Mouse (Mus musculus) forebrain, embryonic 11.5 days (tissue): ENCODE measurements around the gene Nsun2. TPM values are rescaled to one million over a fixed set of nuclear protein-coding genes. Genes with fewer than 3 reads are reported as not detected.

Experiments used
- ATAC-seq: fragments of 200-750 bp; cut with Nextera tagmentation; replicated peaks from 2 replicates; pipeline ENCODE4 v1.8.0; 2017; ENCODE audit warnings: moderate TSS enrichment; ENCODE audit not compliant: low FRiP score
- DNase-seq: peaks from one replicate; pipeline ENCODE4 v3.0.0-alpha.2; 2017; ENCODE audit warnings: low spot score
- H3K27ac ChIP-seq: fragments of 300-500 bp; sonication (generic); 2 replicates; pipeline ENCODE4 v1.5.1; 2014; ENCODE audit warnings: low read depth, low read length
- H3K27me3 ChIP-seq: fragments of 300-500 bp; sonication (generic); 2 replicates; pipeline ENCODE4 v1.6.1; 2014; ENCODE audit warnings: mild to moderate bottlenecking, low read length, mixed read lengths; ENCODE audit not compliant: control insufficient read depth, insufficient read depth
- H3K36me3 ChIP-seq: fragments of 300-500 bp; sonication (generic); 2 replicates; pipeline ENCODE4 v1.6.1; 2014; ENCODE audit warnings: mild to moderate bottlenecking, low read length, moderate library complexity, mixed read lengths; ENCODE audit not compliant: control insufficient read depth, insufficient read depth
- H3K4me1 ChIP-seq: fragments of 300-500 bp; sonication (generic); replicated peaks from 2 replicates; pipeline ENCODE4 v1.6.1; 2014; ENCODE audit warnings: low read length, mixed read lengths; ENCODE audit not compliant: control insufficient read depth, insufficient read depth
- H3K4me2 ChIP-seq: fragments of 300-500 bp; sonication (generic); 2 replicates; pipeline ENCODE4 v1.6.1; 2014; ENCODE audit warnings: low read depth, mild to moderate bottlenecking, low read length, moderate library complexity, mixed read lengths; ENCODE audit not compliant: severe bottlenecking
- H3K4me3 ChIP-seq: fragments of 300-500 bp; sonication (generic); 2 replicates; pipeline ENCODE4 v1.5.1; 2014; ENCODE audit warnings: low read depth, low read length
- H3K9ac ChIP-seq: fragments of 300-500 bp; sonication (generic); 2 replicates; pipeline ENCODE4 v1.6.1; 2014; ENCODE audit warnings: low read length
- H3K9me3 ChIP-seq: fragments of 300-500 bp; sonication (generic); 2 replicates; pipeline ENCODE4 v1.6.1; 2016; ENCODE audit warnings: low read length, mixed read lengths; ENCODE audit not compliant: control insufficient read depth
- WGBS: fragments of 180-500 bp; shearing (Covaris S2); extraction: QIAGEN DNeasy Blood & Tissue Kit; methylation state at CpG from one replicate; pipeline ENCODE4 v1.1.7; 2014; 5-methylcytosine and 5-hydroxymethylcytosine counted together
- polyA plus RNA-seq: library from polyadenylated mRNA; unstranded; fragments of >200 nt; fragmentation: Nextera tagmentation; extraction: Ambion mirVana; gene quantifications from 2 replicates; pipeline ENCODE4 v1.2.1, GENCODE M21; 2014

Gene Nsun2
- polyA plus RNA-seq, 1 experiment from 2014 or later, result 135 TPM

- 25% methylated on average over 5 of the region's 5 CpGs for WGBS
- H3K9ac ChIP-seq, result no peak overlapping the region
- no peak overlapping the region for H3K4me3 ChIP-seq
- no peaks in the 10 kb centered on the region for H3K36me3 ChIP-seq
- no peak overlapping the region for H3K27ac ChIP-seq
- DNase-seq (peak; percentile 75), ATAC-seq (no peak)
- no peaks in the 10 kb centered on the region for H3K4me1 ChIP-seq
- no peak overlapping the region for H3K4me2 ChIP-seq
- no peaks in the 10 kb centered on the region for H3K27me3 ChIP-seq
- H3K9me3 ChIP-seq, result no peaks in the 10 kb centered on the region
Observed at GRCm38 (mm10) chr13:69553024-69553423, 19.5 kb downstream of the Nsun2 start.

GRCm38 (mm10) chr13:69554255-69554654, 20.7 kb downstream of the Nsun2 start:
- no peaks in the 10 kb centered on the region for H3K4me1 ChIP-seq
- no peak for DNase-seq
- no peak overlapping the region for H3K27ac ChIP-seq
- 81% methylated on average over 9 of the region's 9 CpGs for WGBS
- ATAC-seq, result no peak
- no peaks in the 10 kb centered on the region for H3K9me3 ChIP-seq
- no peak overlapping the region for H3K4me2 ChIP-seq
- H3K36me3 ChIP-seq, result no peaks in the 10 kb centered on the region
- no peak overlapping the region for H3K9ac ChIP-seq
- no peak overlapping the region for H3K4me3 ChIP-seq
- no peaks in the 10 kb centered on the region for H3K27me3 ChIP-seq

- no peak for DNase-seq
- WGBS, result 40% methylated on average over 8 of the region's 8 CpGs
Observed at GRCm38 (mm10) chr13:69555045-69555444, 21.5 kb downstream of the Nsun2 start.

DNA sequence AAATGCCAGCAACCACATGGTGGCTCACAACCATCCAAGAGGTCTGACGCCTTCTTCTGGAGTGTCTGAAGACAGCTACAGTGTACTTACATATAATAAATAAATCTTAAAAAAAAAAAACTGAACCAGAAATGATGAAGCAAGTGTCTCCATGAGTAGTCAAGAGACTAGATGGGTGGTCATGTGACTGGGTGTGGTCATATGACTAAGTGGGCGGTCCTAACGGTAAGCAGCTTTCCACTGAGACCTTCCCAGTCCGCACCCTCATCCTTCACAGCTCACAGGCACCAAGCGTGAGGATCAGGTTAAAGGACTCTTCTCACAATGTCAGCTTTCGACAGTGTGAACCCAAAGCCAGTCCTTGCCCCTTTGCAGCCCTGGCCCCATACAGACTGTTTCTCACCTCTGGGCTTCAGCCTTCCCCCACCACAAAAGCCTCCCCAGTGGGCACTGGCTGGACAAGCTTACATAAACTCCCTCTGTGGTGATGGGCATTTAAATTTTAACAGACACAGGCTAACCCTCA, 22.5 kb downstream of the Nsun2 start:
- H3K4me2 ChIP-seq, result no peak overlapping the region
- no peak overlapping the region for H3K9ac ChIP-seq
- no peak overlapping the region for H3K27ac ChIP-seq
- no peak overlapping the region for H3K4me3 ChIP-seq
- 0 out of 2 replicates have a peak, but pooled peaks cover 3% of the 10 kb centered on the region for H3K4me1 ChIP-seq
- no peaks in the 10 kb centered on the region for H3K9me3 ChIP-seq
- H3K27me3 ChIP-seq, result no peaks in the 10 kb centered on the region
- ATAC-seq (no peak), DNase-seq (no peak)
- no peaks in the 10 kb centered on the region for H3K36me3 ChIP-seq
- WGBS, result 78% methylated on average over 6 of the region's 6 CpGs

More at GRCm38 (mm10) chr13:69555045-69555444, 21.5 kb downstream of the Nsun2 start:
- Histone ChIP-seq H3K4me1 (0 out of 2 replicates have a peak, but pooled peaks cover 3% of the 10 kb centered on the region), H3K4me2 (no peak overlapping the region), H3K27ac (no peak overlapping the region), H3K9me3 (no peaks in the 10 kb centered on the region), H3K27me3 (no peaks in the 10 kb centered on the region), H3K36me3 (no peaks in the 10 kb centered on the region), H3K4me3 (no peak overlapping the region), H3K9ac (no peak overlapping the region)
- no peak for ATAC-seq

DNA sequence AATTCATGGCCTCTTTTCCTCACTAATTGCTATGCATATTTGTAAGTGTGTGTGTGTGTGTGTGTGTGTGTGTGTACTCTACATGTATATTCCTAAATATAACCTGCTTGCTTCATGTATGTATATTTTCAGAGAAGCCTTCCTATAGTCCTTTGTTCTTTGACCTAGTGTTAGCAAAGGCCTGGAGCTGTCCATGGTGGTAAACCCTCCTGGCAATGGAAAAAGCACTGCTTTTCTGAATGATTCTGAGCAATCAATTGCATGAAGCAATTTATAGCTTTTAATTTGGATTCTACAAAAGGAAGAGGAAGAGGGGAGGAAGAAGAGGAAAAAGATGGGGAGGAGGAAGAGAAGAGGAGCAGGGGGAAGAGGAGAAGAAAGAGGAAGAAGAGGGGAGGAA, 23.2 kb downstream of the Nsun2 start:
- Histone ChIP-seq H3K27me3 (no peaks in the 10 kb centered on the region), H3K4me1 (0 out of 2 replicates have a peak, but pooled peaks cover 3% of the 10 kb centered on the region), H3K36me3 (no peaks in the 10 kb centered on the region), H3K9me3 (no peaks in the 10 kb centered on the region), H3K27ac (no peak overlapping the region), H3K9ac (no peak overlapping the region), H3K4me3 (no peak overlapping the region), H3K4me2 (no peak overlapping the region)
- DNase-seq, result no peak
- ATAC-seq, result no peak

DNA sequence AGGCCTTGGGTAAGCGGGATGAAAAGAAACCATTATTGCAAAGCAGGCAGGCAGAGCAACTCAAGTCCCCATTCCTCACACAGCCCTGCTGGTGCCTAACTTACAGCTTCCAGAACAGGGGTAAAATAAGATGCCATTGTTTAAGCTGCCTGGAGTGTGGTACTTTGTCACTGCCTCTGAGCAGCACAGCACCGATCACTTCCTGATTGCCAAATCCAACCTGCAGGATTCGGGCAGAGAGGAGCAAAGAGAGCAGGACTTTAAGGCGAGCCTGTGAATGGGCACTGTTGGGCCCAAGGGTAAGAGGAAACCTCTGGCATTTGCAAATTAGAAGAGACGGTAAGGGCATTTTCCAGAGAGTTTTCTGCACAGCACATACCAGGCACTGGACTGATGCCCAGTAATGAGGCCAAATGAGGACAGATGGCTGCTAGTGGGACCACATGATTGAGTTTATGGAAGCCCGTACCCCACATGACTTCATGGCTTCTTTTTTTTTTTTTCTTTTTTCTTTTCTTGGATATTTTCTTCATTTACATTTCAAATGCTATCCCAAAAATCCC, 24.6 kb downstream of the Nsun2 start:
- DNase-seq (no peak), ATAC-seq (no peak)
- Histone ChIP-seq H3K27me3 (no peaks in the 10 kb centered on the region), H3K4me3 (no peak overlapping the region), H3K9ac (no peak overlapping the region), H3K36me3 (no peaks in the 10 kb centered on the region), H3K4me1 (0 out of 2 replicates have a peak, but pooled peaks cover 3% of the 10 kb centered on the region), H3K4me2 (no peak overlapping the region), H3K9me3 (no peaks in the 10 kb centered on the region), H3K27ac (no peak overlapping the region)
- WGBS, result 79% methylated on average over 6 of the region's 6 CpGs

DNA sequence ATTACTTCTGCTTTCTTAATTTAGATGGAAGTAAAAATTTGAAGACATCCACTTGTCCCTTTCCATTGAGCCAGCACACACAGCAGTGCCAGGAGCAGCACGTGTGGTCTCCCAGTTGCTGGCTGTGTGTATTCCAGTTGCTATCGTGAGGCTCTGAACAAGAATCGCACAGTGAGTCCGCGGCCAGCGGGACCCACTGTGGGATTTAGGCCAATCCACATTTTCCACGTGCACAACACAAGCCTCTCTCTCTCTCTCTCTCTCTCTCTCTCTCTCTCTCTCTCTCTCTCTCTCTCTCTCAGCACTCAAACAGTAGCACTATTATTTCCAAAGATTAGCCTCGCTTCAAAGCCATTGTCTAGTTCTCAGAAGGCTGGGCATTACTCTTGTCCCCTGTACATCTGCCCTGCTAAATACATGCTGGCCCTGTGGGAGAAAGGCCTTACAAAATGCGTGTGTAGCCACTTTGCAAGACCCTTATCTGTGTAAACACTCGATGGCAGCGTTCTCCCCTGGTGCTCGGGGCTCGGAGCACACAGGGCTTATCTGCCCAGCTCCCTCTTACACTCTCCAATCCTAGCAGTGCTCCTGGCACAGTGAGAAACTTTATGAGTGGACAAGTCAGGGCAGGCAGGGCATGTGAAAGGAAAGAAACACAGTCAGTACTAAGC, 25.9 kb downstream of the Nsun2 start:
- H3K4me3 ChIP-seq, result no peak overlapping the region
- H3K36me3 ChIP-seq, result no peaks in the 10 kb centered on the region
- H3K9me3 ChIP-seq, result no peaks in the 10 kb centered on the region
- DNase-seq, result no peak
- no peaks in the 10 kb centered on the region for H3K27me3 ChIP-seq
- H3K4me2 ChIP-seq, result no peak overlapping the region
- 0 out of 2 replicates have a peak, but pooled peaks cover 3% of the 10 kb centered on the region for H3K4me1 ChIP-seq
- H3K27ac ChIP-seq, result no peak overlapping the region
- H3K9ac ChIP-seq, result no peak overlapping the region
- ATAC-seq, result no peak
- 51% methylated on average over 13 of the region's 13 CpGs for WGBS

- Histone ChIP-seq H3K4me2 (no peak overlapping the region), H3K4me1 (0 out of 2 replicates have a peak, but pooled peaks cover 3% of the 10 kb centered on the region), H3K27ac (no peak overlapping the region), H3K9ac (no peak overlapping the region), H3K27me3 (no peaks in the 10 kb centered on the region), H3K36me3 (no peaks in the 10 kb centered on the region), H3K4me3 (no peak overlapping the region), H3K9me3 (no peaks in the 10 kb centered on the region)
- no peak for DNase-seq
- no peak for ATAC-seq
- 87% methylated on average over 9 of the region's 9 CpGs for WGBS
Observed at GRCm38 (mm10) chr13:69562004-69562403, 28.5 kb downstream of the Nsun2 start.
